Mouse (Mus musculus) small intestine, adult 2 months (tissue): ENCODE measurements around the gene Kat6b.

ENCODE experiments used
- CTCF ChIP-seq: fragments of 200-500 bp; IDR thresholded peaks from 2 replicates; pipeline ENCODE4 v1.5.1; 2012; ENCODE audit warnings: low read depth, mild to moderate bottlenecking, control low read depth, inconsistent platforms, low read length, moderate library complexity, mixed read lengths; ENCODE audit not compliant: insufficient replicate concordance, insufficient read length; ENCODE audit errors: extremely low read depth
- POLR2A ChIP-seq: fragments of 200-500 bp; IDR thresholded peaks from 2 replicates; pipeline ENCODE4 v1.6.1; 2012; ENCODE audit warnings: low read depth, mild to moderate bottlenecking, control low read depth, inconsistent platforms, low read length, moderate library complexity

- TF ChIP-seq CTCF (no peak), POLR2A (no peak)
Measured at GRCm38 (mm10) chr14:21691070-21691469, 209.8 kb downstream of the Kat6b start.
